Mouse (Mus musculus) bone marrow macrophage, adult 2 months (primary cell): ENCODE measurements around the gene Lrig3.

ENCODE experiments used
- CTCF ChIP-seq: IDR thresholded peaks from 2 replicates; pipeline ENCODE4 v1.5.1; 2012; ENCODE audit warnings: low read depth, mild to moderate bottlenecking, low read length, moderate library complexity
- POLR2A ChIP-seq: IDR thresholded peaks from 2 replicates; pipeline ENCODE4 v1.6.1; 2012; ENCODE audit warnings: mild to moderate bottlenecking, low read depth, low read length, borderline replicate concordance

- TF ChIP-seq CTCF: no peak
- TF ChIP-seq POLR2A: no peak
Measured at GRCm38 (mm10) chr10:125964709-125965108, 1.3 kb upstream of the Lrig3 start.
